Mouse (Mus musculus) intestine, embryonic 15.5 days (tissue): Measurements from ENCODE around the gene Phgdh. TPM values are rescaled to one million over a fixed set of nuclear protein-coding genes. Genes with fewer than 3 reads are reported as not detected.

Source experiments
- ATAC-seq: fragments of 200-750 bp; cut with Nextera tagmentation; 2 replicates; pipeline ENCODE4 v1.8.0; 2017; ENCODE audit warnings: moderate TSS enrichment, moderate library complexity
- H3K27ac ChIP-seq: fragments of 300-500 bp; sonication (generic); 2 replicates; pipeline ENCODE4 v1.5.1; 2015; ENCODE audit warnings: mild to moderate bottlenecking, inconsistent platforms
- H3K27me3 ChIP-seq: fragments of 300-500 bp; sonication (generic); replicated peaks from 2 replicates; pipeline ENCODE4 v1.6.1; 2015; ENCODE audit warnings: inconsistent platforms
- H3K36me3 ChIP-seq: fragments of 300-500 bp; sonication (generic); 2 replicates; pipeline ENCODE4 v1.6.1; 2015; ENCODE audit warnings: inconsistent platforms
- H3K4me1 ChIP-seq: fragments of 300-500 bp; sonication (generic); replicated peaks from 2 replicates; pipeline ENCODE4 v1.6.1; 2015; ENCODE audit warnings: inconsistent platforms
- H3K4me2 ChIP-seq: fragments of 300-500 bp; sonication (generic); replicated peaks from 2 replicates; pipeline ENCODE4 v1.6.1; 2015; ENCODE audit warnings: mild to moderate bottlenecking, inconsistent platforms
- H3K4me3 ChIP-seq: fragments of 300-500 bp; sonication (generic); replicated peaks from 2 replicates; pipeline ENCODE4 v1.5.1; 2015; ENCODE audit warnings: inconsistent platforms
- H3K9ac ChIP-seq: fragments of 300-500 bp; sonication (generic); 2 replicates; pipeline ENCODE4 v1.6.1; 2015; ENCODE audit warnings: inconsistent platforms
- H3K9me3 ChIP-seq: fragments of 300-500 bp; sonication (generic); 2 replicates; pipeline ENCODE4 v1.6.1; 2016; ENCODE audit warnings: inconsistent platforms
- WGBS: fragments of 180-500 bp; shearing (Covaris S2); methylation state at CpG from one replicate; pipeline ENCODE4 v1.1.7; 2015; 5-methylcytosine and 5-hydroxymethylcytosine counted together
- polyA plus RNA-seq: library from polyadenylated mRNA; unstranded; fragments of >200 nt; fragmentation: Nextera tagmentation; extraction: Ambion mirVana; gene quantifications from 2 replicates; pipeline ENCODE4 v1.2.1, GENCODE M21; 2015

Phgdh gene
- polyA plus RNA-seq, 1 experiment from 2014 or later, result 291 TPM

GRCm38 (mm10) chr3:98280204-98280932 is 59.4 kb downstream of the Phgdh start, which contains the start of gene Hmgcs2:
TSS of gene Hmgcs2 (plus strand) at chr3:98280435.
- Histone ChIP-seq H3K27me3 (no peaks in the 10 kb centered on the region), H3K27ac (peak within 1 kb of the TSS; percentile 78), H3K36me3 (no peaks in the 10 kb centered on the region), H3K4me1 (peaks cover 6% of the 10 kb centered on the region), H3K9ac (peak within 1 kb of the TSS; percentile 29), H3K4me3 (peak within 1 kb of the TSS; percentile 35), H3K9me3 (no peaks in the 10 kb centered on the region), H3K4me2 (peak within 1 kb of the TSS; percentile 49)
- peak; percentile 84 for ATAC-seq
- 43% methylated on average over 14 of the region's 14 CpGs for WGBS

GRCm38 (mm10) chr3:98279682-98280081 is 60.1 kb downstream of the Phgdh start:
- Histone ChIP-seq H3K36me3 (no peaks in the 10 kb centered on the region), H3K27me3 (no peaks in the 10 kb centered on the region), H3K4me2 (peak overlapping the region; percentile 49; the same call in 1 of the 2 replicates), H3K9ac (no peak overlapping the region), H3K9me3 (no peaks in the 10 kb centered on the region), H3K4me1 (peaks cover 6% of the 10 kb centered on the region), H3K27ac (peak overlapping the region; percentile 78), H3K4me3 (no peak overlapping the region)
- ATAC-seq, result peak; percentile 70
- 28% methylated on average over 4 of the region's 4 CpGs for WGBS

GRCm38 (mm10) chr3:98273623-98274398 is 66.0 kb downstream of the Phgdh start:
- Histone ChIP-seq H3K9ac (no peak overlapping the region), H3K36me3 (no peaks in the 10 kb centered on the region), H3K27me3 (no peaks in the 10 kb centered on the region), H3K4me1 (peaks cover 6% of the 10 kb centered on the region), H3K27ac (no peak overlapping the region), H3K9me3 (no peaks in the 10 kb centered on the region), H3K4me3 (no peak overlapping the region), H3K4me2 (no peak overlapping the region)
- WGBS, result 60% methylated on average over 11 of the region's 11 CpGs
- ATAC-seq, result peak; percentile 32; the same call in 1 of the 2 replicates

GRCm38 (mm10) chr3:98267249-98267651 is 72.5 kb downstream of the Phgdh start:
- H3K9me3 ChIP-seq, result no peaks in the 10 kb centered on the region
- no peak overlapping the region for H3K9ac ChIP-seq
- 10% methylated on average over 6 of the region's 6 CpGs for WGBS
- H3K4me1 ChIP-seq, result peaks cover 10% of the 10 kb centered on the region
- peak overlapping the region; percentile 81 for H3K27ac ChIP-seq
- H3K4me3 ChIP-seq, result no peak overlapping the region
- no peaks in the 10 kb centered on the region for H3K27me3 ChIP-seq
- peak; percentile 89 for ATAC-seq
- peak overlapping the region; percentile 30; the same call in 1 of the 2 replicates for H3K4me2 ChIP-seq
- no peaks in the 10 kb centered on the region for H3K36me3 ChIP-seq

Other genes with a start within 250 kb of the Phgdh start
- gene Adam30, start 179.4 kb downstream of the Phgdh start, polyA plus RNA-seq, result not detected in 2 replicates
- gene Reg4, start 117.8 kb downstream of the Phgdh start, polyA plus RNA-seq, result 14.3 and 18.3 TPM in 2 replicates
- gene Hmgcs2, start 59.6 kb downstream of the Phgdh start, polyA plus RNA-seq, result 149 and 177 TPM in 2 replicates
- gene Zfp697, start 42.5 kb upstream of the Phgdh start, polyA plus RNA-seq, result 7.1 and 7.2 TPM in 2 replicates
- gene Gm4450, start 117.1 kb upstream of the Phgdh start, polyA plus RNA-seq, result not detected in 2 replicates
- not detected in 2 replicates for gene Hsd3b4, start 170.5 kb upstream of the Phgdh start, polyA plus RNA-seq
- gene Gm10681, start 248.8 kb upstream of the Phgdh start, polyA plus RNA-seq, result not detected in 2 replicates